Mouse (Mus musculus): ENCODE results near the gene Fgf15. TPM values are rescaled to one million over a fixed set of nuclear protein-coding genes. Genes with fewer than 3 reads are reported as not detected.

Gene Fgf15
- polyA plus RNA-seq, 1 experiment from 2014 or later, result 0.35 TPM

Other genes with a start within 250 kb of the Fgf15 start
- gene Ano1, start 144.6 kb upstream of the Fgf15 start, polyA plus RNA-seq (2016; fragmentation: Nextera tagmentation; extraction: Ambion mirVana), result 3.1 and 6.0 TPM in 2 replicates
- 0.41 and 0.46 TPM in 2 replicates for gene Fgf3, start 58.4 kb upstream of the Fgf15 start, polyA plus RNA-seq (2016; fragmentation: Nextera tagmentation; extraction: Ambion mirVana)
- 1.5 and 3.2 TPM in 2 replicates for gene Fgf4, start 49.2 kb upstream of the Fgf15 start, polyA plus RNA-seq (2016; fragmentation: Nextera tagmentation; extraction: Ambion mirVana)
- 23.4 and 27.2 TPM in 2 replicates for gene LTO1, start 18.6 kb downstream of the Fgf15 start, polyA plus RNA-seq (2016; fragmentation: Nextera tagmentation; extraction: Ambion mirVana)
- 152 and 160 TPM in 2 replicates for gene Ccnd1, start 43.4 kb downstream of the Fgf15 start, polyA plus RNA-seq (2016; fragmentation: Nextera tagmentation; extraction: Ambion mirVana)

Data from limb, embryonic 10.5 days (tissue).